Mouse (Mus musculus) liver, embryonic 12.5 days (tissue): ENCODE measurements around the gene Rsph6a. TPM values are rescaled to one million over a fixed set of nuclear protein-coding genes. Genes with fewer than 3 reads are reported as not detected.
A peak's percentile ranks its signal among the peaks of the same experiment; 100 is the strongest.

Source experiments
- ATAC-seq: fragments of 200-750 bp; cut with Nextera tagmentation; 2 replicates; pipeline ENCODE4 v1.8.0; 2017; ENCODE audit warnings: moderate number of reproducible peaks, mild to moderate bottlenecking, moderate library complexity
- H3K27ac ChIP-seq: fragments of 300-500 bp; sonication (generic); 2 replicates; pipeline ENCODE4 v1.5.1; 2016; ENCODE audit warnings: mild to moderate bottlenecking
- H3K27me3 ChIP-seq: fragments of 300-500 bp; sonication (generic); replicated peaks from 2 replicates; pipeline ENCODE4 v1.6.1; 2016; ENCODE audit warnings: mild to moderate bottlenecking, moderate library complexity
- H3K36me3 ChIP-seq: fragments of 300-500 bp; sonication (generic); 2 replicates; pipeline ENCODE4 v1.6.1; 2016; ENCODE audit warnings: mild to moderate bottlenecking, moderate library complexity
- H3K4me1 ChIP-seq: fragments of 300-500 bp; sonication (generic); 2 replicates; pipeline ENCODE4 v1.6.1; 2016
- H3K4me2 ChIP-seq: fragments of 300-500 bp; sonication (generic); 2 replicates; pipeline ENCODE4 v1.6.1; 2016; ENCODE audit warnings: mild to moderate bottlenecking, moderate library complexity
- H3K4me3 ChIP-seq: fragments of 300-500 bp; sonication (generic); 2 replicates; pipeline ENCODE4 v1.5.1; 2016; ENCODE audit warnings: mild to moderate bottlenecking, moderate library complexity
- H3K9ac ChIP-seq: fragments of 300-500 bp; sonication (generic); 2 replicates; pipeline ENCODE4 v1.6.1; 2016; ENCODE audit warnings: mild to moderate bottlenecking, moderate library complexity
- H3K9me3 ChIP-seq: fragments of 300-500 bp; sonication (generic); replicated peaks from 2 replicates; pipeline ENCODE4 v1.6.1; 2016; ENCODE audit warnings: mild to moderate bottlenecking, moderate library complexity
- WGBS: fragments of 180-500 bp; shearing (Covaris S2); methylation state at CpG from one replicate; pipeline ENCODE4 v1.1.7; 2016; ENCODE audit not compliant: insufficient replicate concordance; 5-methylcytosine and 5-hydroxymethylcytosine counted together
- polyA plus RNA-seq: library from polyadenylated mRNA; unstranded; fragments of >200 nt; fragmentation: Nextera tagmentation; extraction: Ambion mirVana; gene quantifications from 2 replicates; pipeline ENCODE4 v1.2.1, GENCODE M21; 2016

Rsph6a gene
- polyA plus RNA-seq, 1 experiment from 2014 or later, result not detected

GRCm38 (mm10) chr7:19073504-19073903, 19.0 kb downstream of the Rsph6a start:
- Histone ChIP-seq H3K9ac (no peak overlapping the region), H3K27me3 (peaks cover 34% of the 10 kb centered on the region), H3K36me3 (peaks cover 6% of the 10 kb centered on the region), H3K4me2 (no peak overlapping the region), H3K4me1 (peaks cover 30% of the 10 kb centered on the region), H3K4me3 (no peak overlapping the region), H3K9me3 (no peaks in the 10 kb centered on the region), H3K27ac (no peak overlapping the region)
- WGBS, result 64% methylated on average over 9 of the region's 9 CpGs
- ATAC-seq, result no peak

- H3K36me3 ChIP-seq, result peaks cover 16% of the 10 kb centered on the region
- no peak overlapping the region for H3K4me3 ChIP-seq
- H3K4me1 ChIP-seq, result peaks cover 40% of the 10 kb centered on the region
- H3K27me3 ChIP-seq, result peaks cover 39% of the 10 kb centered on the region
- H3K27ac ChIP-seq, result no peak overlapping the region
- H3K9me3 ChIP-seq, result no peaks in the 10 kb centered on the region
- no peak overlapping the region for H3K9ac ChIP-seq
- 81% methylated on average over 6 of the region's 6 CpGs for WGBS
- no peak for ATAC-seq
- H3K4me2 ChIP-seq, result no peak overlapping the region
Observed at GRCm38 (mm10) chr7:19074494-19074893, 20.0 kb downstream of the Rsph6a start.

GRCm38 (mm10) chr7:19075231-19075630, 20.7 kb downstream of the Rsph6a start:
- Histone ChIP-seq H3K27ac (0 out of 2 replicates have a peak overlapping the region, but pooled peaks have one; percentile 10), H3K4me3 (peak overlapping the region; percentile 81), H3K27me3 (peaks cover 42% of the 10 kb centered on the region), H3K36me3 (peaks cover 24% of the 10 kb centered on the region), H3K4me2 (peak overlapping the region; percentile 95), H3K9me3 (no peaks in the 10 kb centered on the region), H3K4me1 (peaks cover 42% of the 10 kb centered on the region), H3K9ac (peak overlapping the region; percentile 86; the same call in 1 of the 2 replicates)
- WGBS, result 52% methylated on average over 5 of the region's 5 CpGs
- no peak for ATAC-seq

- 3% methylated on average over 76 of the region's 91 CpGs for WGBS
- peaks cover 44% of the 10 kb centered on the region for H3K27me3 ChIP-seq
- peak within 1 kb of the TSS; percentile 81 for H3K27ac ChIP-seq
- H3K4me1 ChIP-seq, result peaks cover 42% of the 10 kb centered on the region
- H3K9ac ChIP-seq, result peak within 1 kb of the TSS; percentile 86
- peak; percentile 95 for ATAC-seq
- H3K36me3 ChIP-seq, result peaks cover 31% of the 10 kb centered on the region
- peak within 1 kb of the TSS; percentile 95 for H3K4me2 ChIP-seq
- no peaks in the 10 kb centered on the region for H3K9me3 ChIP-seq
- H3K4me3 ChIP-seq, result peak within 1 kb of the TSS; percentile 81
Observed at GRCm38 (mm10) chr7:19075723-19076585, 21.5 kb downstream of the Rsph6a start, which contains the start of gene Dmwd. Gene Dmwd, plus strand, starts transcription at chr7:19076227.

- Histone ChIP-seq H3K4me2 (peak overlapping the region; percentile 95), H3K9ac (peak overlapping the region; percentile 86), H3K9me3 (no peaks in the 10 kb centered on the region), H3K36me3 (peaks cover 37% of the 10 kb centered on the region), H3K4me3 (peak overlapping the region; percentile 81), H3K4me1 (peaks cover 42% of the 10 kb centered on the region), H3K27ac (peak overlapping the region; percentile 81), H3K27me3 (peaks cover 46% of the 10 kb centered on the region)
- no peak for ATAC-seq
- under 1% methylated on average over 22 of the region's 22 CpGs for WGBS
Observed at GRCm38 (mm10) chr7:19076586-19076991, 22.1 kb downstream of the Rsph6a start.

- H3K27me3 ChIP-seq, result peaks cover 50% of the 10 kb centered on the region
- WGBS, result 14% methylated on average over 14 of the region's 14 CpGs
- H3K9me3 ChIP-seq, result no peaks in the 10 kb centered on the region
- H3K9ac ChIP-seq, result 0 out of 2 replicates have a peak overlapping the region, but pooled peaks have one; percentile 86
- ATAC-seq, result no peak
- peak overlapping the region; percentile 95 for H3K4me2 ChIP-seq
- H3K36me3 ChIP-seq, result peaks cover 49% of the 10 kb centered on the region
- H3K4me1 ChIP-seq, result peaks cover 54% of the 10 kb centered on the region
- H3K27ac ChIP-seq, result no peak overlapping the region
- peak overlapping the region; percentile 81; the same call in 1 of the 2 replicates for H3K4me3 ChIP-seq
Observed at GRCm38 (mm10) chr7:19077761-19078160, 23.3 kb downstream of the Rsph6a start.

GRCm38 (mm10) chr7:19078732-19079131, 24.2 kb downstream of the Rsph6a start:
- no peak overlapping the region for H3K9ac ChIP-seq
- 0 out of 2 replicates have a peak overlapping the region, but pooled peaks have one; percentile 95 for H3K4me2 ChIP-seq
- peaks cover 63% of the 10 kb centered on the region for H3K4me1 ChIP-seq
- WGBS, result 74% methylated on average over 3 of the region's 3 CpGs
- no peak for ATAC-seq
- H3K27ac ChIP-seq, result no peak overlapping the region
- H3K27me3 ChIP-seq, result peaks cover 50% of the 10 kb centered on the region
- no peak overlapping the region for H3K4me3 ChIP-seq
- H3K36me3 ChIP-seq, result peaks cover 55% of the 10 kb centered on the region
- H3K9me3 ChIP-seq, result no peaks in the 10 kb centered on the region

GRCm38 (mm10) chr7:19080451-19080950, 26.0 kb downstream of the Rsph6a start:
- ATAC-seq, result no peak
- H3K4me2 ChIP-seq, result no peak overlapping the region
- peaks cover 55% of the 10 kb centered on the region for H3K36me3 ChIP-seq
- H3K4me3 ChIP-seq, result no peak overlapping the region
- 85% methylated on average over 19 of the region's 19 CpGs for WGBS
- no peaks in the 10 kb centered on the region for H3K9me3 ChIP-seq
- H3K27ac ChIP-seq, result no peak overlapping the region
- peaks cover 62% of the 10 kb centered on the region for H3K27me3 ChIP-seq
- peaks cover 74% of the 10 kb centered on the region for H3K4me1 ChIP-seq
- H3K9ac ChIP-seq, result no peak overlapping the region

- no peaks in the 10 kb centered on the region for H3K9me3 ChIP-seq
- peaks cover 80% of the 10 kb centered on the region for H3K4me1 ChIP-seq
- ATAC-seq, result no peak
- 79% methylated on average over 4 of the region's 4 CpGs for WGBS
- no peak overlapping the region for H3K4me2 ChIP-seq
- peaks cover 76% of the 10 kb centered on the region for H3K27me3 ChIP-seq
- H3K27ac ChIP-seq, result no peak overlapping the region
- no peak overlapping the region for H3K9ac ChIP-seq
- H3K4me3 ChIP-seq, result no peak overlapping the region
- H3K36me3 ChIP-seq, result peaks cover 56% of the 10 kb centered on the region
Observed at GRCm38 (mm10) chr7:19082171-19082570, 27.7 kb downstream of the Rsph6a start.

GRCm38 (mm10) chr7:19083096-19083495, 28.6 kb downstream of the Rsph6a start:
- 67% methylated on average over 6 of the region's 6 CpGs for WGBS
- peaks cover 86% of the 10 kb centered on the region for H3K27me3 ChIP-seq
- H3K9ac ChIP-seq, result no peak overlapping the region
- H3K36me3 ChIP-seq, result peaks cover 58% of the 10 kb centered on the region
- no peaks in the 10 kb centered on the region for H3K9me3 ChIP-seq
- no peak overlapping the region for H3K4me2 ChIP-seq
- H3K4me1 ChIP-seq, result peaks cover 80% of the 10 kb centered on the region
- no peak overlapping the region for H3K4me3 ChIP-seq
- H3K27ac ChIP-seq, result no peak overlapping the region
- no peak for ATAC-seq

GRCm38 (mm10) chr7:19083701-19084100, 29.2 kb downstream of the Rsph6a start, which contains the start of gene Dmpk:
Gene Dmpk, plus strand, starts transcription at chr7:19083849.
- Histone ChIP-seq H3K36me3 (peaks cover 52% of the 10 kb centered on the region), H3K4me3 (0 out of 2 replicates have a peak within 1 kb of the TSS, but pooled peaks have one; percentile 0), H3K4me2 (peak within 1 kb of the TSS; percentile 22; the same call in 1 of the 2 replicates), H3K9me3 (no peaks in the 10 kb centered on the region), H3K27ac (no peak within 1 kb of the TSS), H3K4me1 (peaks cover 80% of the 10 kb centered on the region), H3K27me3 (peaks cover 92% of the 10 kb centered on the region), H3K9ac (no peak within 1 kb of the TSS)
- WGBS, result 59% methylated on average over 10 of the region's 10 CpGs
- 0 out of 2 replicates have a peak, but pooled peaks have one; percentile 2 for ATAC-seq

- Histone ChIP-seq H3K9me3 (no peaks in the 10 kb centered on the region), H3K4me2 (no peak overlapping the region), H3K9ac (no peak overlapping the region), H3K27ac (no peak overlapping the region), H3K27me3 (peaks cover 93% of the 10 kb centered on the region), H3K4me1 (peaks cover 75% of the 10 kb centered on the region), H3K4me3 (0 out of 2 replicates have a peak overlapping the region, but pooled peaks have one; percentile 0), H3K36me3 (peaks cover 45% of the 10 kb centered on the region)
- no peak for ATAC-seq
- 47% methylated on average over 6 of the region's 6 CpGs for WGBS
Observed at GRCm38 (mm10) chr7:19084277-19084771, 29.8 kb downstream of the Rsph6a start.
